Mouse (Mus musculus): Measurements from ENCODE around the gene Cyp4a10. TPM values are rescaled to one million over a fixed set of nuclear protein-coding genes. Genes with fewer than 3 reads are reported as not detected.
"Not testable (repeated sequence)": the region's sequence is repeated elsewhere in the genome, so short reads cannot be mapped to it uniquely, and the experiment has no call there.

Cyp4a10 gene
- total RNA-seq (2021), result not detected
- long read RNA-seq, result 0 reads

DNA sequence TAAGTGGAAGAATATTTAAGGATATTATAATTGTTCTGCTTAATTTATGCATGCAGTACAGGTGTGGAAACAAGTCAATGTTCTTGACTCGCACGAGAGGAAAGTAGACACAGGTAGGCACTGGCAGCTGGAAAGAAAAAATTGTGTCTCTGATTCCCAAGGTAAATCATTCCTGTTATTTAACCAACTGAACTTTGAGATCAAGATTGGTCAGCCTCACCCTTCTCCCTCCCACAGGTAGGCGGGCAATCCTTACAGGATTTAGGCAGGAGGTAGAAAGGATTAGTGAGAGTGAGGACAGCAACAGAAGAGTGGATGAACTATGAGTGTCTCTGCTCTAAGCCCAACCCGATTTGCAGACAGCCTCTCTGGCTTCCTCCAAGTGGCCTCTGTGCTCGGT is at the start of gene Cyp4a10:
Cyp4a10 (plus strand) TSS at position 265 of the 400 bp plus-strand sequence.
- not testable (repeated sequence) for DNase-seq (ENCODE audit: low spot score in 2 of 2)

DNA sequence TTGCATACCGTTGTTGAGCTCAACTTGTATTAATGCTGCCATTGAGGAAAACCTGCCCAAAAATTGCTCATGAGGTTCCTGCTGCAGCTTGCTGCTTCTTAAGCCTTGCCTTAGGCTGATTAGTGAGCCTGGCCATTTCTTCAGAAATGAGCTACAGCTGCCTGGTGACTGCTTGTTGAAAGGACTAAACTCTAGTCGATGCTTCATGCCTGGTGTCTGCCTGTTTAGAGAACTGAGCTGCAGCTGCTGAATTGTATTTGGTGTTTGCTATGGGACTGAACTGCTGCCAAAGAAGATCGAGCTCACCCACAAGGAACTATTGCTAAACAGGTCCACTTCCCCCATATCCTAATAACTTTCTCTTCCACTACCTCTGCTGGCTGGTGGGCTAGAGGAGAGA is 44.5 kb upstream of the Cyp4a10 start:
- not testable (repeated sequence) for DNase-seq (ENCODE audit: low spot score in 2 of 2)

DNA sequence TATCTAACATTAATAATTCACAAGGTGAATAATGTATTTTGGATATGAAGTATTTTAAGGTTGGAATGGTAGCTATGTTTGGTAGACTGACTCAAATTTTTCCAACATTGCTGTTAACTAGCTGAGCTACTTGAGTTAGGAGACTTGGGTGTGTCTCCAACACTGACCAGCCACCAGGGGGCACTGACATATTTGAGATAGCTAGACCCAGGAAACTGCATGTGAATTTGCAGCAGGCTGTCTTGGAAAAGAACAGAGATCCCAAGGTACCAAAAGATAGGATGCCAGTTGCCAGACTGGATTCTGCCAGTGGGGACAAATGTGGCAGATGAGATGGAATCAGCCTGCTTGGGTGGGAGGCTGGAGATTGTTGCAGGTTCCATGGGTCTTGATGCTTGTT is 42.0 kb upstream of the Cyp4a10 start:
- DNase-seq (ENCODE audit: low spot score in 2 of 2), result not testable (repeated sequence)

DNA sequence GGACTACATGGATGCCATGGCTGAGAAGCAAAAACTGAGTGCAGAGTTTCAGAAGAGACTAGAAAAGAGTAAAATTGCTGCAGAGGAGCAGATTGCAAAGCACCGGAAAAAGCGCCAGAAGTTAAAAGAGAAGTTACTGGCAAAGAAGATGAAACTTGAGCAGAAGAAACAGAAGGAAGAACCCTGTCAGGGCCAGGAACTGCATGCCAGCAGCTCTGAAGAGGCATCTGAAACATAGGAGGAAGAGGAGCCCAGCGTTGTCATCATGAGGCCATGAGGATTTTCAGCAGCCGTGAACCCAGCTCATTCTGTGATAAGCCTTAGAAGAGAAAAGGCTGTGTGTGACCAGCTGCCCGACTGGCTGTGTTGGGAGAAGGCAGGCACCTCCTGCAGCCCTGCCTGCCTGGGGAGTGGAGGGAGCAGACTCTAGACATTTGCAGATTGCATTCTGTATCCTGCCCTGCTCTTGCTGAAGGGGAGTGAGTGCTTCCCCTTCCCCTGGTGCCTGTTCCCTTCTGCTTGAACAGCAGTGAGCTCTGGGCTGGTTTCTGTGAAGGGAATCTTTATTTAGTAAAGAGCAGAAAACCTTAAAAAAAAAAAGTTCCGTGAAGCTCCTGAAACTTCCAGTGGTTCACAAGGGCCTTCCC is 36.9 kb upstream of the Cyp4a10 start:
- no peak for DNase-seq (ENCODE audit: low spot score in 2 of 2)

DNA sequence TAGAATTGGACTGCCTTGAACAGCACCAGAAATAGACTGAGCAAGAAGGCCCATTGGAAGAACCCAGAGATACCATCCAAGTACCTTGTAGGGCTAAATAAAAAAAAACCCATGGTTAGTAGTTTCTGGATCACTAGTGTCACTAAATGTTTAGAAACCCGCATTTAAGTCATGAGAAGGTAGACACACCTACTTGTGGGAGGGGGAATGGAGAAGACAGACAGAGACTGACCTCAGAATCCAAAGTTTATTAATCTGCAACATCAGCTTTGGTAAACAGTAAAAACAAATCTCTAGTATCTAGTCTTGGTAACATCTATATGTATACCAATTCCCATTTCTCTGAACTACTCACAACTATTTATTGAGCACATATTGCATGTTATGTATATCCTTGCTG is 22.1 kb upstream of the Cyp4a10 start, which contains the start of gene Cyp4a14:
Cyp4a14 (minus strand) TSS at position 142 of the 400 bp plus-strand sequence.
- no peak for DNase-seq (ENCODE audit: low spot score in 2 of 2)

DNA sequence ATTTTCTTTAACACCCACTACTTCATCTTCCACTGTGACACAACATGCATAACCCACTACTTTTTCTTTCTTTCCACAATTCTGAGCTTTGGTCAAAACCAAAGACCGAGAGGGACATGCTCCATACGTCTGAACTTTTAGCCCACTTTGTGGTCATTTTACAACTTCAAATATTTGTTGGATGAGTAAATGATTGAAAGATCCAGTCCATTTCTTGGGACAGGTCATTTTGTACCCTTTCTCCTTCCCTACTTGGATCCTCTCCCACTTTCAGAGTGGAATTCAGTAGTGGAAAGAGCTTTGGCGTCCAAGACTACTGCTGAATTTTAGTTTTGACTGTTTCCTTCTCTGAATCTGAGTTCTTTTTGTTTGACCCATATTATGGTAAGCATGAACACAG is 20.6 kb upstream of the Cyp4a10 start:
- DNase-seq (ENCODE audit: low spot score in 2 of 2), result no peak

DNA sequence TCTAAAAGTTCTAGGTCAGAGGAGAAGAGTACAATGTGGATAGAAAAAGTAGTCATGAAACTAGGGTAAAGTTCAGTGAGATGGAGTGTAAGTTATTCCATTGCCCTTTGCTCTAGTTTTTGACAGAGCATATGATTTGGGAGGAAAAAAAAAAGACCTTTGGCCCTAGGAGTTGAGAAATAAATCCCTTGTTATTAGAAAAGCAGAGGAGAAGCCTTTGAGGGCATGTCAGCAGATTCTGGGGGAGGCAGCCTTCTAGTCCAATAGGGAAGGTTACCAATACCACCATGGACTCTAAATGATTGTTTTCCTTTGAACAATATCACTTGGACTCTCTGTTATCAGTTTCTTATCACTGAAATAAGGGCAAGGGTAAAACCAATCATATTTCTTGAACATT is 4.1 kb upstream of the Cyp4a10 start:
- DNase-seq (ENCODE audit: low spot score in 2 of 2), result not testable (repeated sequence)

DNA sequence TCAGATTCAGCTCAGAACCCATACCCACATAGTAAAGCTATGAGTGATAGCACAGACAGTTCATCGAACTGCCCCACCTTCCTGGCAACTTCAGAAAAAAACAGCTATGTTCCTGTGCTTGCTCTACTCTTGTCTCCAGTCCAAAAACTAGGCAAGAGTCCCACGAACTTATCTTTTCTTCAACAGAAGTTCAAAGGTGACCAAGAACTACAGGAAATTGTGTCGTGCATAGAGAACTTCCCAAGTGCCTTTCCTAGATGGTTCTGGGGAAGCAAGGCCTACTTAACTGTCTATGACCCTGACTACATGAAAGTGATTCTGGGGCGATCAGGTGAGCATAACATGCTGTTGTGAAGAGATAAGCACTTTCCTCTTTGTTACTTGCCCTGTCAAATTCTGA is 1.4 kb downstream of the Cyp4a10 start:
- DNase-seq (ENCODE audit: low spot score in 2 of 2), result no peak

DNA sequence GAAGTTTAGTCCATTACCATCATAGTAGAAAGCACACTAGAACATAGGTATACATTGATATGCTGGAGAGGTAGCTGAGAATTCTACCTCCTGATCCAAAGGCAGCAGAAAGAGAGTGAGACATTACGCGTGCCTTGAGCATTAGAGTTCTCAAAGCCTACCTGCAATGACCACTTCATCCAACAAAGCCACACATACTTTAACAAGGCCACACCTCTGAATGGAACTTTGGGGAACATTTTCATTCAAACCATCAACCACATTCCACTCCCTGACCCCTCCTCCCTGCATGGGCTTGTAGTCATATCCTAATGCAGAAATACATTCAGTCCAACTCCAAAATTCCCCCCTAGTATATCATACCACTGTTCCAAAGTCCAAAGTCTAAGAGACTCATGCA is 3.7 kb downstream of the Cyp4a10 start:
- no peak for DNase-seq (ENCODE audit: low spot score in 2 of 2)

DNA sequence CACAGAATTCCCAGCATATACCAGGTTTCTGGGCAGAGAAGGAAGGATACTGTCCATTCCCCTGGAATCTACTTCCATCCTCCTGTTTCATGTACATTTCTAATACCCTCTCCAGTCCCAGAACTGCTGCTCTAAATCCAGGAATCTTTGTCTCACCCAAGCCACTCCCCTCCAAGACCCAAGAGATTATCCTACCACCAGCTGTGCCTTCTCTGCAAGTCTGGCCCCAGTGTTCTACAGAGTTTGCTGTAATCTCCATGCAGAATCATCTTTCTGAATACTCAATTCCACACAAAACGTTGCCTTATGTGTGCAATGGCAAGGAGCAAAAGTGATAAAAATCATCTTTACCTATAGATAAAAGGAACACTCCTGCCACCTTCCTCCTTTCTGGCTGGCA is 27.0 kb downstream of the Cyp4a10 start:
- DNase-seq (ENCODE audit: low spot score in 2 of 2), result no peak

DNA sequence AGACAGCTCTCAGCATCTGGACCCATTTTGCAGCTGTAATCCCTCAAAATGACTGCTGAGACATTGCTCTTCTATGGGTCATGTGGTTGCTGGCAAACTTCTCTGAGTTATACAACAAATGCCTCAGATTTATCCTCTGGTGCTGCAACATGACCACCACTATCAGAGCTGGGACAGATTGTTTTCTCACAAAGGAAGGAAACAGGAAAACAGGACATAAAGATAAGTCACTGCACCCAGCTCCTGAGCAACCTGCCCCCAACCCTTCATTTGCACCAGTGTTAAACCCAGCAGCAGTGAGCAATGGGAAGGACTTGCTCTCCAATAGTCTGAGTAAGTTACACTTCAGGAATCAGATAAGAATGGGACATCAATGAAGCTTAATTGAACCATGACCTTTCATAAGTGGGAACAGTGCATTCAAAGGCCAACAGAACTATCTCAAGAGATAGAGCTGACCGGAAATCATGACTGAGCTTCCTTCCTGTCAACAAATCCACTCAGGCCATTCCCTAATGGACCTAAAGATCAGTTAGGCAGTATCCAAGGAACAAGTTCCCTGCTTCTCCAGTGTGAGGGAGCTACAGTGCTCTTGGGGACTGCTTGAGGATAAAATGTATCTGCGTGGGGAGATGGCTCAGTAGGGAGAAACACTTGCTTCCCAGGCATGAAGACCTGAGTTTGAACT is 28.2 kb downstream of the Cyp4a10 start:
- no peak for DNase-seq (ENCODE audit: low spot score in 2 of 2)

DNA sequence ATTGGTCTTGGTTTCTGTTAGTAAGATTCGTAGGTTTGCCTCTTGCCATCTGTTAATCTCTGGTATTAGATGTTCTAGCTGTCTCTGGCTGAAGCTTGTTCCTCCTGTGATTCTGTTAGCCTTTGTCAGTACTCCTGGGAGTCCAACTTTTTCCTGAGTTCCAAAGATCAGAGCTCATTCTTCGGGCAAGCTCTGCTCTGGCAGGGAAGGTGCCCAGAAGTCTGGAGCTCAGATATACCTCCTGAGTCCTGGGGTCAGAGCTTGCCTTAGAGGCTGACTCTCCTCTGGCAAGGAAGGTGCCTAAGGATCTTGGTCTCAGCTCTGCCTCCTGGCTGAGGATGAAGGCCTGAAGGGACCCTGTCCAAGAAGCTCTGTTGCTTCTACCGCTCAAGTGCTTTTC is 34.7 kb downstream of the Cyp4a10 start:
- DNase-seq (ENCODE audit: low spot score in 2 of 2), result no peak

DNA sequence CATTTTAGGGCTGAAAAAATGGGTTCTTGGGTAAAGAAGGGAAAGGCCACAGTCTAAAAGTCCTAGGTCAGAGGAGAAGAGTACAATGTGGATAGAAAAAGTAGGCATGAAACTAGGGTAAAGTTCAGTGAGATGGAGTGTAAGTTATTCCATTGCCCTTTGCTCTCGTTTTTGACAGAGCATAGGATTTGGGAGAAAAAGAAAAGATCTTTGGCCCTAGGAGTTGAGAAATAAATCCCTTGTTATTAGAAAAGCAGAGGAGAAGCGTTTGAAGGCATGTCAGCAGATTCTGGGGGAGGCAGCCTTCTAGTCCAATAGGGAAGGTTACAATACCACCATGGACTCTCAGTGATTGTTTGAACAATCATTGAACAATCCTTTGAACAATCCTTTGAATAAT is 37.4 kb downstream of the Cyp4a10 start:
- no peak for DNase-seq (ENCODE audit: low spot score in 2 of 2)

DNA sequence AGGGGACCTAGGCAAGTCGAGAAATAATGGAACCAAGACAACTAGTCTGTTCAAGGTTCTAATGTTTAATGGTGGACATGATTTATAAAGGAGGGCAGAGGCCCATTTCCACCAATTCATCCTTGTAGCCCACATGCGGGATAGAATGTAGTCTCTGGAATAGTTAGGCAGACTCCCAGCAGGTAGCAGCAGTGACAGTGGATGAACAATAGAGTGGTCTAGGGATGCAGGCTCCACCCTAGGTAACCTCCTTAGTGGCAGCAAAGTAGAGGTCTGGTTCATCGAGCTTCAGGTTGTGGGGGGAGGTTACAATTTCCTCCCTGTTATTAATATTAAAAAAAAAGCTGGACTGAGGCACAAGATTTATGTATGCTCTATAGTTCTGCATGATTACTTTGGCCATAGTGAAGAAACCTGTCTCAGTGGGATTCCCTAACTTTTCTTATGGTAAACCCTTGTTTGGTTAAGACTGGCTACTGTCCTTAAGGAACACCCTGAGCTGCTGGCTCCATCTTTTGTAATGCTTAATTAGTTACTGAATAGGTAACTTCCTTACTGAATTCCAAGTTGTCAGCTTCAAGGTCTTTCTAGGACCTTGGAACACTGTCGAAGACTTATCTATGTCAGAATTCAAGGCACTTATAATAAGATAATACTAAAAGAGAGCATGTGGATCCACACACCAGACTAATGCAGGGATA is 39.9 kb downstream of the Cyp4a10 start:
- no peak for DNase-seq (ENCODE audit: low spot score in 2 of 2)

DNA sequence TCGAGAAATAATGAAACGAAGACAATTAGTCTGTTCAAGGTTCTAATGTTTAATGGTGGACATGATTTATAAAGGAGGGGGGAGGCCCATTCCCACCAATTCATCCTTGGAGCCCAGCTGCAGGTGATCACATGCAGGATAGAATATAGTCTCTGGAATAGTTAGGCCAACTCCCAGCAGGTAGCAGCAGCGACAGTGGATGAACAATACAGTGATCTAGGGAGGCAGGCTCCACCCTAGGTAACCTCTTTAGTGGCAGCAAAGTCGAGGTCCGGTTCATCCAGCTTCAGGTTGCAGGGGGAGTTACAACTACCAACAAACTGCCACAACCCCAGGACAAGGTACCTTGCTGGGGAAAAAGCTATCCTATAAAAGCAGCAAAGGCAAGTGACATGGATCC is 43.2 kb downstream of the Cyp4a10 start:
- DNase-seq (ENCODE audit: low spot score in 2 of 2), result not testable (repeated sequence)

DNA sequence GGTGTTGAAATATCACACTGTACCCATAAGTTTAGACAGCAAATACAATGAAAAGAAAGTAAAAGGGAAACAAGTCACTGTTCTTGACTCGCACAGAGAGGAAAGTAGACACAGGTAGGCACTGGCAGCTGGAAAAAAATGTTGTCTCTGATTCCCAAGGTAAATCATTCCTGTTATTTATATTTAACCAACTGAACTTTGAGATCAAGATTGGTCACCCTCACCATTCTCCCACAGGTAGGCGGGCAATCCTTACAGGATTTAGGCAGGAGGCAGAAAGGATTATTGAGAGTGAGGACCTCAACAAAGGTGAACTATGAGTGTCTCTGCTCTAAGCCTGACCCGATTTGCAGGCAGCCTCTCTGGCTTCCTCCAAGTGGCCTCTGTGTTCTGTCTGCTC is 45.3 kb downstream of the Cyp4a10 start, which contains the start of gene Cyp4a31:
Cyp4a31 (plus strand) TSS at position 249 of the 400 bp plus-strand sequence.
- no peak for DNase-seq (ENCODE audit: low spot score in 2 of 2)

DNA sequence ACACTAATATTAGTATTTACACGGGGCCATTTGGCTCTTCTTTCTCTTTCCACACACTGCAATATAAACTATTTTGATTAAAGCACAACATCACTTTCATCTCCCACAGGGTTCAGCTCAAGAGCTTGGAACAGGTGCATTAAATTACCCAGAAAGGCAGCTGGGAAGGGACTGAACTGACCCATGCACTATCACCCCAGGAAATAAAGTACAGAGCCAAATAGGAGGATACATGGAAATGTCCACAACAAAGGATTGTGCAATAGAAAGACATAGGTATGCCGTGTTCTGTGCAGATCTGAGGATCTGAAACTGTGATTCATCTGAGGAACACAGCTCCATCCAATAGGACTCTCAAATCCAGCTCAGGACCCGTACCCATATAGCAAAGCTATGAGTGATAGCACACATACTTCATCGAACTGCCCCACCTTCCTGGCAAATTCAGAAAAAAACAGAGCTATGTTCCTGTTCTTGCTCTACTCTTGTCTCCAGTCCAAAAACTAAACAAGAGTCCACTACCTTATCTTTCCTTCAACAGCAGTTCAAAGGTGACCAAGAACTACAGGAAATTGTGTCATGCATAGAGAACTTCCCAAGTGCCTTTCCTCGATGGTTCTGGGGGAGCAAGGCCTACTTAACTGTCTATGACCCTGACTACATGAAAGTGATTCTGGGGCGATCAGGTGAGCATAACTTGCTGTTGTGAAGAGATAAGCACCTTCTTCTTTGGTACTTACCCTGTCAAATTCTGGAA is 46.6 kb downstream of the Cyp4a10 start:
- DNase-seq (ENCODE audit: low spot score in 2 of 2), result not testable (repeated sequence)

DNA sequence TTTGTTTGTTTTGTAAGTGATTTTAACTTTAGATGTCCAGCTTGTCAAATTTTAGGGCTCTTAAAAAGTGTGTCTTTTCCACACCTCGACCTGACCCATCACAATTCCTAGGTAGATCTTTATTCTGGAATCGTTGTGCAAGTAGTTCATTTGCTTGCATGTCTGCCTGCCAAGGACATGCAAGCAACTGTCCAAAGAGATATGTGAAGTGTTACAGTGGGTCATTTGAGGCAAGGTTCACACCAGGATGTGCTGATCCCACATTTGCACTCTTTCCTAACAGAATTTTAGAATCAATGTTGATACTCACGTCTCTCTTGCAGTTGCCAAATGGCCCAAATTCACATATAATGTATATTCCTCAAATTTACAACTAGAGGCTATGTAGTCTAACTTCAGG is 57.2 kb downstream of the Cyp4a10 start:
- DNase-seq (ENCODE audit: low spot score in 2 of 2), result no peak

DNA sequence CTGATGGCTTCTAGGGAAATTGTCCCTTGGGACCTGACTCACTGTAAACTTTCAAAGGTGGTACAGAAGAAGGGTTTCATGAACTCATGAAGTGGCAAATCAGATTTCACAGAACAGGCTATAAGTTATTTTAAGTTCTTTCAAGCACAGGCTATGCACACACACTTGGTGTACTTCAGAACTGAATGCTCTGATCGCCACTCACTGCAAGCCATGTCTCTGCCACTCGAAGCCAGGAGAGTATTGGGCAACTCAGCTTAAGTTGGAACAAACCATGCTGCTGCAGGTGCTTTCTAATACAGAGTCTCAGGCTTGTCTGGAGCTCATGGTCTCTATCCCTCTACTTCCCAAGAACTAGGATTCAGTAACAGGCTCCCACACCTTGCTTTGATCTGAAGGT is 57.7 kb downstream of the Cyp4a10 start:
- DNase-seq (ENCODE audit: low spot score in 2 of 2), result no peak

DNA sequence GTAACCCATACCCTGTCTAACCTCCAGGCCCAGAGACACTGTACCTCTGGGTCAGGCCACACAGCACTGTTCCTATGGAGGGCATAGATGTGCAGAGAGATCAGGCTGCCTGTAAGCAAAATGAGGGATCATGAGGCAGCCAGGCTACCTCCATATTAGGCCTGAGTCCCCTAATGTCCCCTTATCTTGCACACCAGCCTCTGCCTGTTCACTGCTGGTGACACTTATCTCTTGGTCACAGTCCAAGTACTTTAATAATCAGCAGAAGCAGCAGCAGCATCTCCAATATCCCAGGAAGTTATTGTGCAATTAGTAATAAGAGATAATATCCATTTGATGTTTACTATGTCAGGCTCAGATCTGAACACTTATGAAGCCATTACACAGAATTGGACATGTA is 65.0 kb downstream of the Cyp4a10 start:
- no peak for DNase-seq (ENCODE audit: low spot score in 2 of 2)
